ENCODE assay signal across 9 mouse cellular contexts in the genomic region with DNA sequence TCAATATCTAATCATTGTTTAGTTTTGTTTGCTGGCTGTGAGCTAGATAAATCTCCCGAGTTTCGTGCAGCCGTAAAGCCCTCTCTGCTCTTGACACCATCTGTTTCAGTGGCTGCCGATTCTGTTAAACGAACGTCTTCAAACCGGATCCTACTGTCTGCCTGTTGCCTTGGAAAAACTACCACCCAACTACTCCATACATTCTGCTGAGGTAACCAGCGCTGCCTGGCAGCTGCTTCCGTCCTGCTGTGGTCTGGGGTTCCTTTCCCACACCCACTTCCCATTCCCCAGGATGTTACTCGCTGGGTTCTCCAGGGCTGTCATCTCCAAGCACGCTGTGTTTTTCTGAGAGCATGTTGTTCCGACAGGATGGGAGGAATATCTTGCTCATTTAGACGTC.
DNase-seq lines count a peak whose midpoint lies in the region; ATAC-seq lines count a peak whose summit lies in the region.
"Had no signal": no experiment of that assay in that cellular context is flagged by ENCODE, and none has a peak within 500 bp of the region (broad histone marks: within the 10 kb centered on the region; RNA-seq: fewer than 3 reads in every experiment).

No protein-coding gene starts in this region.

- ATAC-seq in kidney, embryonic 14.5 days (ENCODE audit: low FRiP score, low TSS enrichment) = no peak
- no peak for ATAC-seq in intestine, embryonic 16.5 days
- no peak for ATAC-seq in forebrain, embryonic 12.5 days (ENCODE audit: low FRiP score)

- no peaks in the 10 kb centered on the region for H3K4me1 ChIP-seq in kidney, embryonic 14.5 days (ENCODE audit: control insufficient read depth, insufficient read depth, low read length)
- H3K4me1 ChIP-seq in heart, embryonic 10.5 days = peaks cover 15% of the 10 kb centered on the region
- 0 out of 2 replicates have a peak, but pooled peaks cover 6% of the 10 kb centered on the region for H3K4me1 ChIP-seq in intestine, embryonic 16.5 days (ENCODE audit: control insufficient read depth, insufficient read depth, low read length)
- no peaks in the 10 kb centered on the region for H3K4me1 ChIP-seq in forebrain, embryonic 12.5 days
- H3K4me1 ChIP-seq: liver, embryonic 13.5 days had no signal

- no peak overlapping the region for H3K4me3 ChIP-seq in kidney, embryonic 14.5 days (ENCODE audit: low read length)
- peak overlapping the region; percentile 20; the same call in 1 of the 2 replicates for H3K4me3 ChIP-seq in heart, embryonic 10.5 days
- no peak overlapping the region for H3K4me3 ChIP-seq in intestine, embryonic 16.5 days (ENCODE audit: low read length)
- no peak overlapping the region for H3K4me3 ChIP-seq in forebrain, embryonic 12.5 days (replicated peaks)
- H3K4me3 ChIP-seq: liver, embryonic 13.5 days had no signal

- no peaks in the 10 kb centered on the region for H3K36me3 ChIP-seq in kidney, embryonic 14.5 days (ENCODE audit: control insufficient read depth, insufficient read depth, low read length)
- no peaks in the 10 kb centered on the region for H3K36me3 ChIP-seq in heart, embryonic 10.5 days
- H3K36me3 ChIP-seq in intestine, embryonic 16.5 days (ENCODE audit: control insufficient read depth, insufficient read depth, low read length) = no peaks in the 10 kb centered on the region
- no peaks in the 10 kb centered on the region for H3K36me3 ChIP-seq in forebrain, embryonic 12.5 days (replicated peaks)

- no peak overlapping the region for H3K27ac ChIP-seq in kidney, embryonic 14.5 days (ENCODE audit: low read depth, low read length)
- no peak overlapping the region for H3K27ac ChIP-seq in heart, embryonic 10.5 days
- H3K27ac ChIP-seq in intestine, embryonic 16.5 days (ENCODE audit: low read length) = no peak overlapping the region
- no peak overlapping the region for H3K27ac ChIP-seq in forebrain, embryonic 12.5 days
- H3K27ac ChIP-seq: liver, embryonic 13.5 days had no signal

- no peaks in the 10 kb centered on the region for H3K27me3 ChIP-seq in kidney, embryonic 14.5 days (ENCODE audit: control insufficient read depth, insufficient read depth, low read length)
- H3K27me3 ChIP-seq in heart, embryonic 10.5 days (ENCODE audit: insufficient read depth, poor library complexity, severe bottlenecking) = 0 out of 2 replicates have a peak, but pooled peaks cover 13% of the 10 kb centered on the region
- no peaks in the 10 kb centered on the region for H3K27me3 ChIP-seq in intestine, embryonic 16.5 days (replicated peaks; ENCODE audit: control insufficient read depth, insufficient read depth, low read length)
- H3K27me3 ChIP-seq in forebrain, embryonic 12.5 days = no peaks in the 10 kb centered on the region
- H3K27me3 ChIP-seq: liver, embryonic 13.5 days had no signal

- H3K9ac ChIP-seq in kidney, embryonic 14.5 days (ENCODE audit: low read depth, low read length) = no peak overlapping the region
- no peak overlapping the region for H3K9ac ChIP-seq in intestine, embryonic 16.5 days (ENCODE audit: low read depth, low read length)
- no peak overlapping the region for H3K9ac ChIP-seq in forebrain, embryonic 12.5 days
- H3K9ac ChIP-seq: liver, embryonic 13.5 days had no signal

- peak; percentile 30 for DNase-seq in kidney, postnatal 10 days
- DNase-seq in heart, embryonic 10.5 days (ENCODE audit: low spot score) = no peak
- DNase-seq in lung, postnatal 4 days = peak; percentile 47 to 68
- DNase-seq in spleen, postnatal 4 days (ENCODE audit: low spot score in 2 of 2) = no peak
- no peak for DNase-seq in cerebellum, adult 11 months
- DNase-seq: liver, embryonic 13.5 days had no signal

- 59% methylated on average over 13 of the region's 13 CpGs for WGBS in kidney, embryonic 14.5 days
- WGBS in heart, embryonic 10.5 days = 34% methylated on average over 13 of the region's 13 CpGs
- 28% methylated on average over 13 of the region's 13 CpGs for WGBS in intestine, embryonic 16.5 days
- WGBS in forebrain, embryonic 12.5 days = 73% methylated on average over 13 of the region's 13 CpGs

- H3K9me3 ChIP-seq in kidney, embryonic 14.5 days (ENCODE audit: control insufficient read depth, low read length) = no peaks in the 10 kb centered on the region
- no peaks in the 10 kb centered on the region for H3K9me3 ChIP-seq in heart, embryonic 10.5 days
- no peaks in the 10 kb centered on the region for H3K9me3 ChIP-seq in intestine, embryonic 16.5 days (ENCODE audit: control insufficient read depth, low read length)
- H3K9me3 ChIP-seq in forebrain, embryonic 12.5 days = no peaks in the 10 kb centered on the region
- H3K9me3 ChIP-seq: liver, embryonic 13.5 days had no signal

- no peak overlapping the region for H3K4me2 ChIP-seq in kidney, embryonic 14.5 days (replicated peaks; ENCODE audit: low read depth, low read length)
- peak overlapping the region; percentile 11; the same call in 1 of the 2 replicates for H3K4me2 ChIP-seq in intestine, embryonic 16.5 days (ENCODE audit: low read depth, low read length)
- no peak overlapping the region for H3K4me2 ChIP-seq in forebrain, embryonic 12.5 days
- H3K4me2 ChIP-seq: liver, embryonic 13.5 days had no signal

Comparison
In these comparisons a context has a peak if more than half of its experiments do, and no peak if none do; other contexts are left out.
1. DNase-seq: peak in kidney, postnatal 10 days (single experiment) and lung, postnatal 4 days (2 of 2); none in heart, embryonic 10.5 days (single experiment), spleen, postnatal 4 days (0 of 2) and cerebellum, adult 11 months (single experiment).